Mouse (Mus musculus): Measurements from ENCODE around the gene Synpo2l. TPM values are rescaled to one million over a fixed set of nuclear protein-coding genes. Genes with fewer than 3 reads are reported as not detected.
"Not testable (repeated sequence)": the region's sequence is repeated elsewhere in the genome, so short reads cannot be mapped to it uniquely, and the experiment has no call there.

Synpo2l gene
- 11.7 and 14.2 TPM in 2 replicates for polyA plus RNA-seq (2016; fragmentation: Nextera tagmentation; extraction: Ambion mirVana)

DNA sequence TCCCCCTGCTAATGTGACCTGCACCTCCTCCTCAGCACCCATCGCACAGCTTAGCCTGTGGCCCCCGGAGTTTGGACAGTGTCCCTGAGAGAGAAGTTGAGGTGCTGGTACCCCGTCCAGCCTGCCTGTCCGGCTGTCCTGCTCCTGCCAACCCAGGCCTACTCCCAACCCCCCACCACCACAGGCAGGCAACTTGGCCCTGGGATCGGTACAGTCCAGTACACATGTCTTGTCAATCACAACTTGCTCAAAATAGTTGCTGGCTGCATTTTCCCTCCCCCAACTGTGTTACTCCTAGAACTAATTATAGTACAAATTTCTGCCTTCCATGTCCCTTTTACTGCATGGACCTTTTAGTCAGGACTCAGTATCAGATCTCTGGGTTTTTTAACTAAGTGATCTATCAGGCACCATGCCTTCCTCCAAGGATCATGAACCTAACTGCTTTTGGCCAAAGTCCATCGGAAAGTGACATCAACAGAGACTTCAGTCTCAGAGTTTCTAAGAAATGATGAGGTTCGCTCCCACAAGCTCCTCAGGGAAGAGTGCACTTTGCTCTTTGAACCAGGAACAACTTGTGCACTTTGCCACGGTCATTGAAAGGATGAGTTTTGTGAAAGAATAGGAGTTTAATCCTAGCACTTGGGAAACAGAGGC, at the start of gene Synpo2l:
Gene Synpo2l, minus strand, starts transcription at position 201 of the 657 bp plus-strand sequence.
- Histone ChIP-seq H3K9ac (replicated peaks) (peak within 1 kb of the TSS; percentile 34; the same call in 1 of the 2 replicates), H3K4me2 (no peak within 1 kb of the TSS), H3K36me3 (no peaks in the 10 kb centered on the region), H3K27ac (no peak within 1 kb of the TSS), H3K4me3 (replicated peaks) (no peak within 1 kb of the TSS), H3K4me1 (replicated peaks) (peaks cover 11% of the 10 kb centered on the region), H3K27me3 (peaks cover 32% of the 10 kb centered on the region), H3K9me3 (no peaks in the 10 kb centered on the region)
- no peak for ATAC-seq (ENCODE audit: insufficient number of reproducible peaks, insufficient read depth, low FRiP score, low TSS enrichment, low read depth)
- 84% methylated on average over 8 of the region's 8 CpGs for WGBS

DNA sequence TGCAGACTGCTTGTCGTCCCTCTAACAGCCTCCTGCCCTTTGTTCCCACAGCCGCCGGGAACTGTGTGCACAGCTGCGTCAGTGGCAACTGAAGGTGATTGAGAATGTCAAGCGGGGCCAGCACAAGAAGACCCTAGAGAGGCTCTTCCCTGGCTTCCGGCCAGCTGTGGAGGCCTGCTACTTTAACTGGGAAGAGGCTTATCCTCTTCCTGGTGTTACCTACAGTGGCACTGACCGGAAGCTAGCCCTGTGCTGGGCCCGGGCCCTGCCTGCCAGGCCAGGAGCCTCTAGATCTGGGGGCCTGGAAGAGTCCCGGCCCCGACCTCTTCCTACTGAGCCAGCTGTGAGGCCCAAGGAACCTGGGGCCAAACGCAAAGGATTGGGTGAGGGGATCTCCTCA, 45.7 kb upstream of the Synpo2l start:
- H3K4me2 ChIP-seq = no peak overlapping the region
- H3K4me1 ChIP-seq (replicated peaks) = peaks cover 9% of the 10 kb centered on the region
- ATAC-seq (ENCODE audit: insufficient number of reproducible peaks, insufficient read depth, low FRiP score, low TSS enrichment, low read depth) = no peak
- H3K9ac ChIP-seq (replicated peaks) = no peak overlapping the region
- no peak overlapping the region for H3K27ac ChIP-seq
- peaks cover 90% of the 10 kb centered on the region for H3K36me3 ChIP-seq
- H3K27me3 ChIP-seq = no peaks in the 10 kb centered on the region
- H3K4me3 ChIP-seq (replicated peaks) = no peak overlapping the region
- H3K9me3 ChIP-seq = no peaks in the 10 kb centered on the region
- WGBS = 86% methylated on average over 11 of the region's 11 CpGs

DNA sequence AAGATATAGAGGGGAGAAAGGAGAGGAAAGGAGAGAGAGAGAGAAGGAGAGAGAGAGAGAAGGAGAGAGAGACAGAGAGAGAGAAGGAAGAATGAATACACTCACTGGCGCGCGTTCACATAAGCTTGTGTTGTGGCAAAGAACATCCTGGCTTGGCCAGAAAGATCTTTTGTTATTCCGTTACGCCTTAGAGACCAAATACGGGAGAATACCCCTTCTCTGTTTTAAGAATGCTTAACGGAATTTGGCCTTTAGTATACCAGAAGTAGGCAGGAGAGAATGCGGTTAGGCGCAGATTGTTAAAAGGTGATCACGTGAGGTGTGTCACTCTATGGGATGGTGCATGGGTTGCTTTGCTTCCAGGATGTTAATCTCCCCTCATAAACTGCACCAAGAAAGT, 40.1 kb upstream of the Synpo2l start:
- no peaks in the 10 kb centered on the region for H3K27me3 ChIP-seq
- peak overlapping the region; percentile 41; the same call in 1 of the 2 replicates for H3K27ac ChIP-seq
- H3K9me3 ChIP-seq = no peaks in the 10 kb centered on the region
- ATAC-seq (ENCODE audit: insufficient number of reproducible peaks, insufficient read depth, low FRiP score, low TSS enrichment, low read depth) = no peak
- H3K4me3 ChIP-seq (replicated peaks) = peak overlapping the region; percentile 99
- peaks cover 25% of the 10 kb centered on the region for H3K4me1 ChIP-seq (replicated peaks)
- H3K4me2 ChIP-seq = peak overlapping the region; percentile 86
- peak overlapping the region; percentile 96 for H3K9ac ChIP-seq (replicated peaks)
- 8% methylated on average over 10 of the region's 10 CpGs for WGBS
- H3K36me3 ChIP-seq = peaks cover 51% of the 10 kb centered on the region

DNA sequence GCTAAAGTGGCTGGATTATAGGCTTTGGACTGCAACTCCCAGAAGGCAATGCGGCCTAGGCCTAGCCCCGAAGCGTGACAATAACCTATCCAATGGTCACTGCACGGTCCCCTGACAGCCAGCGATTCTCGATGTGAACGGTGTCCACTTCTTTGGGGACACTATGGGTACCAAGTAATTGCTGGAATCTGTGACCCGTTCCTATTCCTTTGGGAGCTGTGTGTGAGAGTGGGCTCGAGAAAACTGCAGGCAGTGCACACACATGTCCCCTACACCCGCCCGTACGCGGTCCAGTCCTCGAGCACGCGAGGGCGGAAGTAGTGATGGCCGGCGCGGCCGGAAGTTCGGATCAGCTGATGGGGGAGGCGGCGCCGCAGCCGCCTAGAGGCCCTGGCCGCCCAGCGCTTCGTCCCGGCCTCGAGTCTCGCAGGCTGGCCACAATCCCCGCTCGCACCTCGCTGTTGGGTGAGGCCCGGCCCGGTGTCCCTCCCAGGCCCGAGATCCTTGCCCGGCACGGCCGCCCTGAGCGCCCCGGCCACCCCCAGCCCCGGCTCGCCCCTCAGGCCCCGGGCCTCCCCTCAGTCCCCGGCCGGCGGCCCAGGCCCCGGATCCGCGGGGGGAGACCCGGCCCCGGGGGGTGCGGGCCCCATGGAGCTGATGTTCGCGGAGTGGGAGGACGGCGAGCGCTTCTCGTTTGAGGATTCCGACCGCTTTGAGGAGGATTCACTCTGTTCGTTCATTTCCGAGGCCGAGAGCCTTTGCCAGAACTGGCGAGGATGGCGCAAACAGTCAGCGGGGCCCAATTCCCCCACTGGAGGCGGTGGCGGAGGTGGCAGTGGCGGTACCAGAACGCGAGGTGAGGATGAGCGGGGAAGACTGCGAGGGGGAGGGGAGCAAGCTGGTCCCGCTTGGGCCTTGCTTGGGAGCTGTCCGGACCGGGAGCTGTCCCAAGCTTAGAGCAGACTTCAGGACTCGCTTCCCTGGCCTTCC, 39.3 kb upstream of the Synpo2l start, which contains the start of gene Zswim8:
Gene Zswim8, plus strand, starts transcription at position 352 of the 990 bp plus-strand sequence.
- no peaks in the 10 kb centered on the region for H3K27me3 ChIP-seq
- peaks cover 25% of the 10 kb centered on the region for H3K4me1 ChIP-seq (replicated peaks)
- H3K36me3 ChIP-seq = peaks cover 44% of the 10 kb centered on the region
- no peaks in the 10 kb centered on the region for H3K9me3 ChIP-seq
- H3K27ac ChIP-seq = peak within 1 kb of the TSS; percentile 76
- peak within 1 kb of the TSS; percentile 86 for H3K4me2 ChIP-seq
- H3K9ac ChIP-seq (replicated peaks) = peak within 1 kb of the TSS; percentile 96
- WGBS = under 1% methylated on average over 77 of the region's 80 CpGs
- ATAC-seq (ENCODE audit: insufficient number of reproducible peaks, insufficient read depth, low FRiP score, low TSS enrichment, low read depth) = peak; percentile 92
- peak within 1 kb of the TSS; percentile 99 for H3K4me3 ChIP-seq (replicated peaks)

DNA sequence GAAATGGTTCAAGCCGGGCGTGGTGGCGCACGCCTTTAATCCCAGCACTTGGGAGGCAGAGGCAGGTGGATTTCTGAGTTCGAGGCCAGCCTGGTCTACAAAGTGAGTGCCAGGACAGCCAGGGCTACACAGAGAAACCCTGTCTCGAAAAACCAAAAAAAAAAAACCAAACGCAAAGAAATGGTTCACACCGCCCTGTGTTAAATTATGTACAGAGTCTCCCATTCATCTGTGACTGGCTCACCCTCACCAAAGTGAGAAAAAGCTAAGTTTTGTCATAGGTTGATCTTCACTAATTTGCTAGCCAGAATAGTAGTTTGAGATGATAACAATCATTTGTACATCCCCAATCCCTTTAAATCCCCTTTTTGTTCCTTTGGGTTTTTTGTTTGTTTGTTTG, 35.3 kb upstream of the Synpo2l start:
- ATAC-seq (ENCODE audit: insufficient number of reproducible peaks, insufficient read depth, low FRiP score, low TSS enrichment, low read depth); H3K9me3 ChIP-seq; H3K27me3 ChIP-seq: not testable (repeated sequence)
- Histone ChIP-seq H3K27ac (peak overlapping the region; percentile 94), H3K4me1 (replicated peaks) (peaks cover 29% of the 10 kb centered on the region), H3K4me3 (replicated peaks) (peak overlapping the region; percentile 74), H3K9ac (replicated peaks) (peak overlapping the region; percentile 87), H3K36me3 (peaks cover 35% of the 10 kb centered on the region), H3K4me2 (peak overlapping the region; percentile 65)
- WGBS = 10% methylated on average over 8 of the region's 8 CpGs

DNA sequence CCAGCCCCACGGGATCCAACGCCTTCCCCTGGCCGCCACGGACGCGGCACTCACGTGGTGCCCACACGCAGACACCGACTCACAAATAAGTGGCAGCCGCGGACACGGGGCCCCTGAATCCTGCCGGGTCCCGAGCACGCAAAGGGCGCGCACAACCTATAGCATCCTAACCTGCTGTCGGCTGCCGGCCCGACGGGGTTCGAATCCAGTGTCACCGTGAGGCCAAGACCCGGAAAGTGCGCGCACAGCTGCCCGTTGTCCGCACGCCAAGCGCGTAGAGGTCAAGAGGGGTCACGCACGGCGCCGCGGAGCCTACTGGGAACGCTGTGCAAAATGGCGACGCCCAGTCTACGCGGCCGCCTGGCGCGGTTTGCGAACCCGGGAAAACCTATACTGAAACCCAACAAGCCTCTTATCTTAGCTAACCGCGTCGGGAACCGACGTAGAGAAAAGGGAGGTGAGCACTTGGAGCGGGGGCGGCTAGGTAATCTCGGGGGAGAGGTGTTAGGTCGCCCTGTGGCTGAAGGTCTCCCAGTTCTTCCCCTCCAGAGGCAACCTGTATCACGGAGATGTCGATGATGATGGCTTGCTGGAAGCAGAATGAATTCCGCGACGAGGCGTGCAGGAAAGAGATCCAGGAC, 34.7 kb upstream of the Synpo2l start, which contains the start of gene Chchd1:
Gene Chchd1, plus strand, starts transcription at position 266 of the 641 bp plus-strand sequence.
- peaks cover 40% of the 10 kb centered on the region for H3K36me3 ChIP-seq
- no peaks in the 10 kb centered on the region for H3K27me3 ChIP-seq
- H3K9me3 ChIP-seq = no peaks in the 10 kb centered on the region
- peak within 1 kb of the TSS; percentile 87 for H3K9ac ChIP-seq (replicated peaks)
- WGBS = under 1% methylated on average over 61 of the region's 61 CpGs
- H3K4me3 ChIP-seq (replicated peaks) = peak within 1 kb of the TSS; percentile 74
- H3K4me1 ChIP-seq (replicated peaks) = peaks cover 31% of the 10 kb centered on the region
- H3K4me2 ChIP-seq = peak within 1 kb of the TSS; percentile 65
- ATAC-seq (ENCODE audit: insufficient number of reproducible peaks, insufficient read depth, low FRiP score, low TSS enrichment, low read depth) = peak; percentile 72
- peak within 1 kb of the TSS; percentile 94 for H3K27ac ChIP-seq

GRCm38 (mm10) chr14:20702096-20702740, 34.1 kb upstream of the Synpo2l start:
- H3K9ac ChIP-seq (replicated peaks) = peak overlapping the region; percentile 87
- no peaks in the 10 kb centered on the region for H3K27me3 ChIP-seq
- H3K4me2 ChIP-seq = peak overlapping the region; percentile 65
- ATAC-seq (ENCODE audit: insufficient number of reproducible peaks, insufficient read depth, low FRiP score, low TSS enrichment, low read depth) = 0 out of 2 replicates have a peak, but pooled peaks have one; percentile 4
- H3K4me1 ChIP-seq (replicated peaks) = peaks cover 37% of the 10 kb centered on the region
- 14% methylated on average over 15 of the region's 15 CpGs for WGBS
- peak overlapping the region; percentile 74 for H3K4me3 ChIP-seq (replicated peaks)
- H3K9me3 ChIP-seq = no peaks in the 10 kb centered on the region
- peak overlapping the region; percentile 94 for H3K27ac ChIP-seq
- H3K36me3 ChIP-seq = peaks cover 43% of the 10 kb centered on the region

GRCm38 (mm10) chr14:20701554-20701953, 33.4 kb upstream of the Synpo2l start:
- peaks cover 41% of the 10 kb centered on the region for H3K4me1 ChIP-seq (replicated peaks)

GRCm38 (mm10) chr14:20700362-20700761, 32.2 kb upstream of the Synpo2l start:
- H3K27ac ChIP-seq = no peak overlapping the region
- ATAC-seq (ENCODE audit: insufficient number of reproducible peaks, insufficient read depth, low FRiP score, low TSS enrichment, low read depth) = no peak
- no peaks in the 10 kb centered on the region for H3K27me3 ChIP-seq
- no peak overlapping the region for H3K9ac ChIP-seq (replicated peaks)
- H3K36me3 ChIP-seq = peaks cover 40% of the 10 kb centered on the region
- no peaks in the 10 kb centered on the region for H3K9me3 ChIP-seq
- no peak overlapping the region for H3K4me3 ChIP-seq (replicated peaks)
- peaks cover 49% of the 10 kb centered on the region for H3K4me1 ChIP-seq (replicated peaks)
- no peak overlapping the region for H3K4me2 ChIP-seq
- WGBS = 89% methylated on average over 3 of the region's 3 CpGs

More at GRCm38 (mm10) chr14:20701554-20701953, 33.4 kb upstream of the Synpo2l start:
- no peak overlapping the region for H3K27ac ChIP-seq
- H3K36me3 ChIP-seq = peaks cover 43% of the 10 kb centered on the region
- 76% methylated on average over 8 of the region's 8 CpGs for WGBS
- no peak overlapping the region for H3K9ac ChIP-seq (replicated peaks)
- no peak for ATAC-seq (ENCODE audit: insufficient number of reproducible peaks, insufficient read depth, low FRiP score, low TSS enrichment, low read depth)
- no peaks in the 10 kb centered on the region for H3K27me3 ChIP-seq
- peak overlapping the region; percentile 65 for H3K4me2 ChIP-seq
- peak overlapping the region; percentile 74; the same call in 1 of the 2 replicates for H3K4me3 ChIP-seq (replicated peaks)
- H3K9me3 ChIP-seq = no peaks in the 10 kb centered on the region

GRCm38 (mm10) chr14:20698515-20698914, 30.4 kb upstream of the Synpo2l start:
- 97% methylated on average over 2 of the region's 2 CpGs for WGBS
- H3K9me3 ChIP-seq = no peaks in the 10 kb centered on the region
- H3K9ac ChIP-seq (replicated peaks) = no peak overlapping the region
- H3K27ac ChIP-seq = no peak overlapping the region
- H3K4me1 ChIP-seq (replicated peaks) = peaks cover 53% of the 10 kb centered on the region
- no peak for ATAC-seq (ENCODE audit: insufficient number of reproducible peaks, insufficient read depth, low FRiP score, low TSS enrichment, low read depth)
- H3K36me3 ChIP-seq = peaks cover 37% of the 10 kb centered on the region
- H3K27me3 ChIP-seq = no peaks in the 10 kb centered on the region
- H3K4me2 ChIP-seq = 0 out of 2 replicates have a peak overlapping the region, but pooled peaks have one; percentile 81
- no peak overlapping the region for H3K4me3 ChIP-seq (replicated peaks)

All from limb, embryonic 12.5 days (tissue).